Comparison of ENCODE assay signal across 8 mouse cellular contexts in the genomic region with DNA sequence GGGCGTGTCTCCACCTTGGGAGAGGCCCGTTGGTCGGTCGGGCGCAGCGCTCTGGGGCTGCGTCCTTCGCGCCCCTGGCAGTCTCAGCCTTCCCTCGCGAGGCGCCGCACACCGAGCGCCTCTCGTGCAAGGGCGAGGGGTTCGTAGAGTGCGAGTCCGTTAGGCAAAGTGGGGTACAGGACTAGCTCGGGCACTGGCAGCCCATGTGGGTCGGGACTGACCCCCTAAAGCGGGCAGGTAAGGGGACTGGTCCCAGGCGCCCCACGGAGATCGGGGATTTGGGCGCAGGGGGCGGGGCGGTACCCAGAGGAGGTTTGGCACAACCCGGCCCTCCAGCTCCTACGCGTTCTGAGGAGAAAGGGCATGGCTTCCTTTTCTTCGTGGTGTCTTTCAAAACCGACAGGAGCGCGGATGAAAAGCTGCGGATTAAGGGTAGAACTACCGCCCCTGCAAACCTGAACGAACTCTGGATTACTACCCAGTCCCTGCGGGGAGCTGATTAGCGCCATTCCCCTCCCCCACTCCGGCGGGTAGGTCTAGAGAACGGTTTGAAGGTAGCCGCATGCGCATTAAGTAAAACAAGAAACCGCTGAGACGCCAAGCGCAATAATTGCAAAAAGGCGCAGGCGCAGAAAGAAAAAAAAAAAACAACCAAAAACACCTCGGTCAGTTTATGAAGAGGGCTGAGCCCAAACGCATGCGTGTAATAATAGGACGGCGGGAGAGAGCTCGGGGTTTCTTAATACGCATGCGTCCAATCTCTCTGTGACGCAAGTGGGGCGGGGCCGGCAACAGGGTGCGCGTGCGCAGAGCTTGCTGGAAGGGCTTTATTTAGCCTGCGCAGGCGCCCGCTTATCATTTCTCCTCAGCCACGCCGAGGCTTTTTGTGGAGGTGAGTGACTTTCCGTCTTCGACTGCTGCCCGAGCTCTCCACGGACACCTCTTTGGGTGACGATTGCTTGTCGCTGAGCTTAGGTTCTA. TPM values are rescaled to one million over a fixed set of nuclear protein-coding genes. Genes with fewer than 3 reads are reported as not detected.
DNase-seq lines count a peak whose midpoint lies in the region; ATAC-seq and TF ChIP-seq lines count a peak whose summit lies in the region.

A gene (plus strand): TSS at position 80 of the 981 bp plus-strand sequence.

- H3K79me3 ChIP-seq in C2C12 (ENCODE audit: low read depth) = peaks cover 45% of the 10 kb centered on the region

- H3K4me2 ChIP-seq in heart, embryonic 11.5 days = peak within 1 kb of the TSS; percentile 97
- peak within 1 kb of the TSS; percentile 93 for H3K4me2 ChIP-seq in kidney, embryonic 16.5 days (replicated peaks; ENCODE audit: low read depth, low read length)
- peak within 1 kb of the TSS; percentile 98 for H3K4me2 ChIP-seq in myocyte (ENCODE audit: low read depth)

- H3ac ChIP-seq in C2C12 (ENCODE audit: control insufficient read depth, insufficient read length, low read depth) = peak within 1 kb of the TSS; percentile 86
- H3ac ChIP-seq in myocyte (ENCODE audit: control insufficient read depth, insufficient read length) = peak within 1 kb of the TSS; percentile 72

- peak within 1 kb of the TSS; percentile 100 for H3K27ac ChIP-seq in heart, embryonic 11.5 days (ENCODE audit: low read depth, low read length)
- H3K27ac ChIP-seq in kidney, embryonic 16.5 days (ENCODE audit: low read length) = peak within 1 kb of the TSS; percentile 100
- peak within 1 kb of the TSS; percentile 97 for H3K27ac ChIP-seq in liver, adult 2 months (replicated peaks; ENCODE audit: insufficient read depth, low read depth, low read length)

- H3K79me2 ChIP-seq in C2C12 (ENCODE audit: control insufficient read depth, insufficient read depth) (peaks cover 47% of the 10 kb centered on the region), myocyte (ENCODE audit: control insufficient read depth, insufficient read depth) (peaks cover 43% of the 10 kb centered on the region)
- H3K79me2 ChIP-seq in liver, adult 2 months (ENCODE audit: control insufficient read depth, insufficient read depth, low read length) = peaks cover 2% of the 10 kb centered on the region; the same call in 1 of the 2 replicates

- under 1% methylated on average over 76 of the region's 76 CpGs for WGBS in heart, embryonic 11.5 days (ENCODE audit: insufficient replicate concordance)
- under 1% methylated on average over 76 of the region's 76 CpGs for WGBS in kidney, embryonic 16.5 days
- WGBS in liver, adult 2 months = under 1% methylated on average over 76 of the region's 76 CpGs

- H3K36me3 ChIP-seq in C2C12 (ENCODE audit: control insufficient read depth, insufficient read depth) (peaks cover 39% of the 10 kb centered on the region), myocyte (ENCODE audit: control insufficient read depth, insufficient read depth) (peaks cover 30% of the 10 kb centered on the region)
- H3K36me3 ChIP-seq in erythroblast, embryonic 14.5 days (ENCODE audit: control insufficient read depth) = peaks cover 37% of the 10 kb centered on the region
- H3K36me3 ChIP-seq in heart, embryonic 11.5 days (ENCODE audit: control insufficient read depth, insufficient read depth, low read length) = peaks cover 13% of the 10 kb centered on the region; the same call in 1 of the 2 replicates
- H3K36me3 ChIP-seq in kidney, embryonic 16.5 days (ENCODE audit: insufficient read depth, low read length) = peaks cover 12% of the 10 kb centered on the region
- H3K36me3 ChIP-seq in liver, adult 2 months (ENCODE audit: control insufficient read depth, insufficient read depth, low read length) = peaks cover 21% of the 10 kb centered on the region
- H3K36me3 ChIP-seq in splenic B cell, adult 2 months (ENCODE audit: control insufficient read depth, insufficient read depth, low read length, poor library complexity, severe bottlenecking) = peaks cover 11% of the 10 kb centered on the region

- peak; percentile 91 for ATAC-seq in heart, embryonic 11.5 days (replicated peaks; ENCODE audit: insufficient number of reproducible peaks, low FRiP score, low TSS enrichment)
- peak; percentile 91 for ATAC-seq in kidney, embryonic 16.5 days (ENCODE audit: low FRiP score, low TSS enrichment)

- H3K4me1 ChIP-seq in erythroblast, embryonic 14.5 days (ENCODE audit: control insufficient read depth) = peaks cover 38% of the 10 kb centered on the region
- H3K4me1 ChIP-seq in heart, embryonic 11.5 days (ENCODE audit: control insufficient read depth, insufficient read depth, low read length) = peaks cover 10% of the 10 kb centered on the region
- peaks cover 27% of the 10 kb centered on the region for H3K4me1 ChIP-seq in kidney, embryonic 16.5 days (ENCODE audit: insufficient read depth, low read length)
- H3K4me1 ChIP-seq in liver, adult 2 months (ENCODE audit: control insufficient read depth, insufficient read depth, low read length) = peaks cover 14% of the 10 kb centered on the region

- peak; percentile 91; the same call in 1 of the 2 replicates for TF ChIP-seq POLR2A in brain, embryonic 14.5 days (IDR thresholded peaks at IDR 0.05; ENCODE audit: borderline replicate concordance, extremely low read depth, insufficient read depth, insufficient read length, poor library complexity, severe bottlenecking)
- TF ChIP-seq POLR2A in liver, adult 2 months (IDR thresholded peaks at IDR 0.05; ENCODE audit: extremely low read depth, insufficient read depth, low read length) = peak; percentile 99
- TF ChIP-seq POLR2A in myocyte (IDR thresholded peaks at IDR 0.05; ENCODE audit: insufficient read length, low read depth) = peak; percentile 95

- H3K9me3 ChIP-seq in erythroblast, embryonic 14.5 days (ENCODE audit: control insufficient read depth, low read length) = no peaks in the 10 kb centered on the region
- H3K9me3 ChIP-seq in heart, embryonic 11.5 days (replicated peaks; ENCODE audit: control insufficient read depth, low read length) = no peaks in the 10 kb centered on the region
- H3K9me3 ChIP-seq in kidney, embryonic 16.5 days (ENCODE audit: low read length) = no peaks in the 10 kb centered on the region

- peak; percentile 100 for DNase-seq in brain, embryonic 14.5 days (ENCODE audit: low read depth)
- DNase-seq in liver, adult 2 months (ENCODE audit: extremely low read depth, low read depth, low spot score) = peak; percentile 94
- peak; percentile 99 for DNase-seq in splenic B cell, adult 2 months (ENCODE audit: low read depth, low spot score)

- H3K9ac ChIP-seq in heart, embryonic 11.5 days (ENCODE audit: low read depth, low read length) = peak within 1 kb of the TSS; percentile 100
- H3K9ac ChIP-seq in kidney, embryonic 16.5 days (replicated peaks; ENCODE audit: low read length) = peak within 1 kb of the TSS; percentile 100
- H3K9ac ChIP-seq in liver, adult 2 months (ENCODE audit: low read depth, low read length) = peak within 1 kb of the TSS; percentile 97

- H3K4me3 ChIP-seq in C2C12 (ENCODE audit: insufficient read depth, poor library complexity, severe bottlenecking) (peak within 1 kb of the TSS; percentile 92), myocyte (peak within 1 kb of the TSS; percentile 86)
- H3K4me3 ChIP-seq in erythroblast, embryonic 14.5 days (replicated peaks) = peak within 1 kb of the TSS; percentile 97
- peak within 1 kb of the TSS; percentile 97 for H3K4me3 ChIP-seq in heart, embryonic 11.5 days (ENCODE audit: low read depth, low read length)
- H3K4me3 ChIP-seq in kidney, embryonic 16.5 days (ENCODE audit: low read length) = peak within 1 kb of the TSS; percentile 99
- peak within 1 kb of the TSS; percentile 77 for H3K4me3 ChIP-seq in liver, adult 2 months (ENCODE audit: insufficient read depth, low read depth, low read length)

- TF ChIP-seq CTCF in C2C12 (IDR thresholded peaks at IDR 0.05; ENCODE audit: control insufficient read depth, insufficient read depth, insufficient read length) = no peak
- TF ChIP-seq CTCF in brain, embryonic 14.5 days (IDR thresholded peaks at IDR 0.05; ENCODE audit: borderline replicate concordance, extremely low read depth, insufficient read depth, insufficient read length) = no peak
- TF ChIP-seq CTCF in liver, adult 2 months (IDR thresholded peaks at IDR 0.05; ENCODE audit: low read depth, low read length) = no peak

- H3K27me3 ChIP-seq in C2C12 (ENCODE audit: control insufficient read depth, insufficient read depth, insufficient read length) (no peaks in the 10 kb centered on the region), myocyte (ENCODE audit: control insufficient read depth, insufficient read depth, insufficient read length) (no peaks in the 10 kb centered on the region)
- no peaks in the 10 kb centered on the region for H3K27me3 ChIP-seq in erythroblast, embryonic 14.5 days (ENCODE audit: control insufficient read depth)
- no peaks in the 10 kb centered on the region for H3K27me3 ChIP-seq in heart, embryonic 11.5 days (ENCODE audit: control insufficient read depth, insufficient read depth, low read length)
- no peaks in the 10 kb centered on the region for H3K27me3 ChIP-seq in kidney, embryonic 16.5 days (ENCODE audit: insufficient read depth, low read length)
- H3K27me3 ChIP-seq in liver, adult 2 months (ENCODE audit: control insufficient read depth, insufficient read depth, low read length) = no peaks in the 10 kb centered on the region
- H3K27me3 ChIP-seq in splenic B cell, adult 2 months (ENCODE audit: control insufficient read depth, insufficient read depth, low read length, poor library complexity, severe bottlenecking) = no peaks in the 10 kb centered on the region

TF ChIP-seq in C2C12, 6 proteins besides CTCF, POLR2A, EP300 and RAD21 (continues in another document):
- TF ChIP-seq USF1 (IDR thresholded peaks at IDR 0.05; ENCODE audit: low read depth) (no peak), MAX (IDR thresholded peaks at IDR 0.05) (peak; percentile 44), MYOD1 (IDR thresholded peaks at IDR 0.05; ENCODE audit: control insufficient read depth, insufficient read length, low read depth) (no peak), FOSL1 (IDR thresholded peaks at IDR 0.05; ENCODE audit: insufficient read depth, low read length, poor library complexity, severe bottlenecking) (no peak), CEBPB (IDR thresholded peaks at IDR 0.05; ENCODE audit: low read depth) (peak; percentile 58)

TF ChIP-seq in myocyte, 11 proteins besides CTCF, POLR2A, EP300 and RAD21 (continues in another document):
- TF ChIP-seq SRF (IDR thresholded peaks at IDR 0.05; ENCODE audit: control insufficient read depth, insufficient read length, low read depth) (peak; percentile 52), POLR2AphosphoS2 (IDR thresholded peaks at IDR 0.05; ENCODE audit: insufficient read length, low read depth) (peak; percentile 96), MYOG (IDR thresholded peaks at IDR 0.05; ENCODE audit: control insufficient read depth in 1 of 3, insufficient read depth in 1 of 3, insufficient read length in 2 of 3, low read depth in 2 of 3) (no peak)

RNA-seq across cellular contexts. Expression of the gene that starts here (rescaled TPM):
- 112 TPM for polyA plus RNA-seq in C2C12 (2012; fragmentation: generic; extraction: Trizol)
- 694 and 702 TPM in 2 replicates for polyA plus RNA-seq in brain, embryonic 14.5 days (2012; rRNA removed)
- polyA plus RNA-seq in erythroblast, embryonic 14.5 days (2012) = 12.6 and 16.1 TPM in 2 replicates
- polyA plus RNA-seq in heart, embryonic 11.5 days (2014; fragmentation: Nextera tagmentation; extraction: Ambion mirVana) = 320 and 342 TPM in 2 replicates
- 500 and 509 TPM in 2 replicates for polyA plus RNA-seq in kidney, embryonic 16.5 days (2015; fragmentation: Nextera tagmentation; extraction: Ambion mirVana)
- 84.3 and 97.1 TPM in 2 replicates for total RNA-seq in liver, adult 2 months (2014; rRNA removed)
- polyA plus RNA-seq in liver, adult 2 months (2012; rRNA removed) = 13.7 and 17.6 TPM in 2 replicates
- polyA plus RNA-seq in myocyte (2012; fragmentation: generic; extraction: Trizol) = 54.5 TPM

Comparison
In these comparisons a context has a peak if more than half of its experiments do, and no peak if none do; other contexts are left out.
1. Peak in every context shown above with its lines: DNase-seq, ATAC-seq, H3K4me3 ChIP-seq and H3K27ac ChIP-seq.